Mouse (Mus musculus) CH12.LX (cell line): ENCODE measurements around the gene Rab8a. TPM values are rescaled to one million over a fixed set of nuclear protein-coding genes. Genes with fewer than 3 reads are reported as not detected.

Experiments used
- DNase-seq: peaks from one replicate; pipeline ENCODE4 v3.0.0-alpha.2; 2013; ENCODE audit errors: extremely low read depth
- H3K27ac ChIP-seq: 2 replicates; pipeline ENCODE4 v1.5.1; 2012; ENCODE audit warnings: low read depth, mild to moderate bottlenecking, control low read depth, moderate library complexity; ENCODE audit not compliant: insufficient read depth
- H3K27me3 ChIP-seq: replicated peaks from 2 replicates; pipeline ENCODE3; 2012; ENCODE audit warnings: inconsistent platforms
- H3K36me3 ChIP-seq, 2 experiments: replicated peaks in 1 of 2; 2 replicates each; pipeline versions ENCODE3 to v1.6.1; 2012; ENCODE audit warnings: inconsistent platforms in 1 of 2, low read length in 1 of 2, mild to moderate bottlenecking in 1 of 2, mixed read lengths in 1 of 2, moderate library complexity in 1 of 2; ENCODE audit not compliant: control insufficient read depth in 1 of 2, insufficient read depth in 1 of 2
- H3K4me1 ChIP-seq, 2 experiments: 2 replicates each; pipeline ENCODE4 v1.6.1; 2012; ENCODE audit warnings: inconsistent platforms in 1 of 2, moderate library complexity in 1 of 2; ENCODE audit not compliant: insufficient read depth in 2 of 2, control insufficient read depth in 1 of 2
- H3K4me2 ChIP-seq: 2 replicates; pipeline ENCODE4 v1.6.1; 2012; ENCODE audit warnings: low read depth, mild to moderate bottlenecking, control low read depth; ENCODE audit not compliant: poor library complexity, insufficient read depth, severe bottlenecking
- H3K4me3 ChIP-seq, 3 experiments: fragments of 150-350 bp in 1 of 3; sonication (generic) in 1 of 3; replicated peaks in 1 of 3; 2 replicates each; pipeline versions ENCODE3 to v1.5.1; 2011 to 2012; ENCODE audit warnings: low read depth in 2 of 3, low read length in 2 of 3, mild to moderate bottlenecking in 2 of 3, moderate library complexity in 2 of 3, control low read depth in 1 of 3, improper control_type of control experiment in 1 of 3, inconsistent platforms in 1 of 3, mixed read lengths in 1 of 3; ENCODE audit not compliant: poor library complexity in 1 of 3
- H3K79me2 ChIP-seq: replicated peaks from 2 replicates; pipeline ENCODE4 v1.6.1; 2012; ENCODE audit warnings: mild to moderate bottlenecking, moderate library complexity; ENCODE audit not compliant: control insufficient read depth, poor library complexity, insufficient read depth, severe bottlenecking; ENCODE audit errors: extremely low read depth
- H3K9ac ChIP-seq: 2 replicates; pipeline ENCODE4 v1.6.1; 2012; ENCODE audit warnings: low read depth, mild to moderate bottlenecking, control low read depth, moderate library complexity; ENCODE audit not compliant: insufficient read depth
- H3K9me3 ChIP-seq: replicated peaks from 2 replicates; pipeline ENCODE3; 2012; ENCODE audit warnings: low read length, inconsistent platforms, mixed read lengths
- BHLHE40 ChIP-seq: IDR thresholded peaks from 2 replicates; pipeline ENCODE4 v1.6.1; 2011; ENCODE audit warnings: mild to moderate bottlenecking, low read depth, low read length, improper control_type of control experiment
- CHD2 ChIP-seq: IDR thresholded peaks from 2 replicates; pipeline ENCODE4 v1.6.1; 2011; ENCODE audit warnings: low read length, improper control_type of control experiment
- E2F4 ChIP-seq: IDR thresholded peaks from 2 replicates; pipeline ENCODE4 v1.6.1; 2011; ENCODE audit warnings: low read depth, low read length, improper control_type of control experiment; ENCODE audit not compliant: insufficient replicate concordance
- EP300 ChIP-seq: IDR thresholded peaks from 2 replicates; pipeline ENCODE4 v1.6.1; 2011; ENCODE audit warnings: low read length, improper control_type of control experiment
- IRF4 ChIP-seq: IDR thresholded peaks from 2 replicates; pipeline ENCODE4 v1.6.1; 2014; ENCODE audit warnings: low read depth, mild to moderate bottlenecking, inconsistent platforms, low read length, improper control_type of control experiment
- JUN ChIP-seq: IDR thresholded peaks from 2 replicates; pipeline ENCODE4 v1.6.1; 2011; ENCODE audit warnings: low read depth, mild to moderate bottlenecking, low read length, improper control_type of control experiment, moderate library complexity; ENCODE audit not compliant: insufficient read depth
- KAT2A ChIP-seq: IDR thresholded peaks from 2 replicates; pipeline ENCODE4 v1.6.1; 2012; ENCODE audit warnings: low read length, improper control_type of control experiment, inconsistent platforms; ENCODE audit not compliant: insufficient replicate concordance
- MAZ ChIP-seq: IDR thresholded peaks from 2 replicates; pipeline ENCODE4 v1.6.1; 2012; ENCODE audit warnings: low read depth, mild to moderate bottlenecking, inconsistent platforms, low read length, improper control_type of control experiment, moderate library complexity
- MEF2A ChIP-seq: IDR thresholded peaks from 2 replicates; pipeline ENCODE4 v1.6.1; 2014; ENCODE audit warnings: low read depth, mild to moderate bottlenecking, inconsistent platforms, low read length, improper control_type of control experiment, borderline replicate concordance
- MXI1 ChIP-seq: IDR thresholded peaks from 2 replicates; pipeline ENCODE4 v1.6.1; 2011; ENCODE audit warnings: mild to moderate bottlenecking, low read depth, low read length, improper control_type of control experiment
- NRF1 ChIP-seq: IDR thresholded peaks from 2 replicates; pipeline ENCODE4 v1.6.1; 2014; ENCODE audit warnings: low read depth, mild to moderate bottlenecking, inconsistent platforms, low read length, improper control_type of control experiment, moderate library complexity
- PAX5 ChIP-seq: IDR thresholded peaks from 2 replicates; pipeline ENCODE4 v1.6.1; 2012; ENCODE audit warnings: low read length, inconsistent platforms, mixed read lengths
- POLR2A ChIP-seq: IDR thresholded peaks from 2 replicates; pipeline ENCODE4 v1.6.1; 2011; ENCODE audit warnings: low read depth, mild to moderate bottlenecking, improper control_type of control experiment, low read length
- SIN3A ChIP-seq: IDR thresholded peaks from 2 replicates; pipeline ENCODE4 v1.6.1; 2012; ENCODE audit warnings: low read length, improper control_type of control experiment, inconsistent platforms
- SMC3 ChIP-seq: IDR thresholded peaks from 2 replicates; pipeline ENCODE4 v1.6.1; 2011; ENCODE audit warnings: low read depth, low read length, improper control_type of control experiment
- ZKSCAN1 ChIP-seq: IDR thresholded peaks from 2 replicates; pipeline ENCODE4 v1.6.1; 2012; ENCODE audit warnings: low read depth, inconsistent platforms, low read length, improper control_type of control experiment, borderline replicate concordance
- ZMIZ1 ChIP-seq: IDR thresholded peaks from 2 replicates; pipeline ENCODE4 v1.6.1; 2012; ENCODE audit warnings: low read depth, mild to moderate bottlenecking, inconsistent platforms, low read length, improper control_type of control experiment
- dilution Hi-C: fragments of 300-500 bp; cut with MboI; formaldehyde crosslinking; loops from 2 replicates; pipeline ENCODE4 v1.14.3; 2020; ENCODE audit warnings: low sequenced_read_pairs; ENCODE audit not compliant: extremely low pct_unique_long_range_greater_than_20kb, extremely low pct_ligation_motif_present
- in situ Hi-C: fragments of 300-500 bp; cut with MboI; formaldehyde crosslinking; loops from 3 replicates; pipeline ENCODE4 v1.14.3; 2019; ENCODE audit warnings: low sequenced_read_pairs, low pct_ligation_motif_present, low pct_unique_long_range_greater_than_20kb, mixed read lengths
- polyA plus RNA-seq: library from polyadenylated mRNA; unstranded; fragments of >175 nt; gene quantifications from 2 replicates; pipeline ENCODE4 v1.2.1, GENCODE M21; 2012; ENCODE audit warnings: low read depth; ENCODE audit not compliant: insufficient read length
- total RNA-seq, 2 experiments: library from RNA; depleted of rRNA; stranded (reverse); fragments of 300-350 nt in 1 of 2; fragments of >200 nt in 1 of 2; gene quantifications; 2 replicates each; pipeline ENCODE4 v1.2.3; 2012 to 2014

Gene Rab8a
- total and polyA plus RNA-seq, 3 experiments: 102 to 190 (median 136) TPM

DNA sequence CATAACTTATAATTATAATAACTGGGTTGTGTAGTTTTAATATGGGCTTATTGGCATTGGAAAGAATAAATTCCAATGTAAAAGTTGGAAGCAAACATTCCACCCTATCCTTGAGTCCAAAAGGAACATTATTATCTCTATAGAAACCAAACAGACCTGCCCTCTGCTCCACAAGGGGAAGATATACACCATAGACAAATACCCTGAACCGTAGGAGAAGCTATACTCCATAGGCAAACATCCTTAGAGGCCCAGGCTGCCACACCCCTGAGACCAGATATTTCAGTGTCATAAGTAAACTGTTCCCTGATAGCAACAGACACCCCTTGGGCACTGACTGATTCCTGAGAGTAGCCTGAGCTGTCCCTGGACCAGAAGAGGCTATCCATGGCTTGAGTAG lies 33.2 kb upstream of the Rab8a start:
- Histone ChIP-seq H3K9ac (no peak overlapping the region), H3K79me2 (no peaks in the 10 kb centered on the region), H3K4me2 (no peak overlapping the region), H3K4me3 (no peak overlapping the region), H3K9me3 (peaks cover 3% of the 10 kb centered on the region), H3K36me3 (no peaks in the 10 kb centered on the region), H3K27me3 (no peaks in the 10 kb centered on the region), H3K4me1 (peaks cover 0 to 17% of the 10 kb centered on the region in 2 experiments; a peak in 2 of 4 replicates), H3K27ac (no peak overlapping the region)
- no peak for TF ChIP-seq ZKSCAN1
- no peak for TF ChIP-seq E2F4
- TF ChIP-seq JUN: no peak
- TF ChIP-seq SIN3A: no peak
- TF ChIP-seq PAX5: no peak
- dilution Hi-C loops: no loop called here
- DNase-seq: no peak
- in situ Hi-C loops: no loop called here

DNA sequence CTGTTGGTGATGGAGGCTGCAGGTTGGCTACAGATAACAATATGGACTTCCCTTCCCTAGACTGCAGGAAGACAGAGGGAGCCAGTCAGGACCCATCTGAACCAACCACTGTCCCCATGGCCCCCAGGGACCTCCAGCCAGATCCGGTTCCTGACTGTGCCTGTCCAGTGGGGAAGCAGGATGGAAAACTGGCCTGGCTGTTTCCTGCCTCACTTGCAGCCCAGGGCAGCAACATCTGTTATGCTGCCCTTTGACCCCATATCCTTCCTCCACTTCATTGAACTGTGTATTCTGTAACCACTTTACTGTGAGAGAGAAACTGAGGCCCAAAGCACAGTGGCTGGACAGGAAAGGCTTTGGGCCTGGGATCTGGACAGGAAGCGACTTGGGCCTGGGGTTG lies 29.7 kb upstream of the Rab8a start:
- H3K4me1 ChIP-seq: peaks cover 0 to 24% of the 10 kb centered on the region in 2 experiments; a peak in 2 of 4 replicates
- H3K36me3 ChIP-seq: no peaks in the 10 kb centered on the region
- DNase-seq: no peak
- dilution Hi-C loops (no loop called here), in situ Hi-C loops (no loop called here)
- H3K79me2 ChIP-seq: 0 out of 2 replicates have a peak, but pooled peaks cover 1% of the 10 kb centered on the region
- H3K4me3 ChIP-seq: no peak overlapping the region
- H3K4me2 ChIP-seq: no peak overlapping the region
- TF ChIP-seq POLR2A (no peak), KAT2A (no peak), ZMIZ1 (no peak), SIN3A (no peak), NRF1 (no peak), MEF2A (no peak), EP300 (no peak), PAX5 (no peak), BHLHE40 (no peak), MXI1 (no peak), SMC3 (no peak), CHD2 (no peak), IRF4 (no peak), MAZ (no peak)
- H3K9me3 ChIP-seq: peaks cover 3% of the 10 kb centered on the region
- no peaks in the 10 kb centered on the region for H3K27me3 ChIP-seq
- no peak overlapping the region for H3K9ac ChIP-seq
- H3K27ac ChIP-seq: no peak overlapping the region
